8 mouse cellular contexts compared by ENCODE assay signal in genomic region chr5:130275509-130275908, GRCm38 (mm10). TPM values are rescaled to one million over a fixed set of nuclear protein-coding genes. Genes with fewer than 3 reads are reported as not detected.
A peak's percentile ranks its signal among the peaks of the same experiment; 100 is the strongest.
DNase-seq lines count a peak whose midpoint lies in the region; ATAC-seq and TF ChIP-seq lines count a peak whose summit lies in the region.

No protein-coding gene starts in this region.

- peaks cover 4% of the 10 kb centered on the region for H3K36me3 ChIP-seq in embryonic facial prominence, embryonic 11.5 days (replicated peaks; ENCODE audit: control insufficient read depth, insufficient read depth, low read depth, low read length)
- peaks cover 94% of the 10 kb centered on the region for H3K36me3 ChIP-seq in embryonic facial prominence, embryonic 10.5 days (replicated peaks)
- peaks cover 76% of the 10 kb centered on the region for H3K36me3 ChIP-seq in forebrain, embryonic 13.5 days (ENCODE audit: poor library complexity, severe bottlenecking)

- H3K9ac ChIP-seq in embryonic facial prominence, embryonic 11.5 days (replicated peaks; ENCODE audit: low read length): no peak overlapping the region
- H3K9ac ChIP-seq in forebrain, embryonic 13.5 days: no peak overlapping the region

- TF ChIP-seq CTCF in left cerebral cortex, adult 2 months (IDR thresholded peaks at IDR 0.05): peak; percentile 91
- 0 out of 2 replicates have a peak, but pooled peaks have one; percentile 29 for TF ChIP-seq CTCF in cortical plate, adult 2 months (IDR thresholded peaks at IDR 0.05; ENCODE audit: extremely low read depth, insufficient read depth, low read length)

- no peak overlapping the region for H3K4me3 ChIP-seq in embryonic facial prominence, embryonic 11.5 days (ENCODE audit: low read depth, low read length)
- no peak overlapping the region for H3K4me3 ChIP-seq in embryonic facial prominence, embryonic 10.5 days
- H3K4me3 ChIP-seq in left cerebral cortex, adult 2 months: no peak overlapping the region
- H3K4me3 ChIP-seq in cortical plate, adult 2 months (ENCODE audit: insufficient read depth, low read length): no peak overlapping the region
- no peak overlapping the region for H3K4me3 ChIP-seq in forebrain, embryonic 13.5 days

- no peaks in the 10 kb centered on the region for H3K27me3 ChIP-seq in embryonic facial prominence, embryonic 11.5 days (ENCODE audit: control insufficient read depth, insufficient read depth, low read length)
- H3K27me3 ChIP-seq in embryonic facial prominence, embryonic 10.5 days (replicated peaks; ENCODE audit: low read depth, poor library complexity, severe bottlenecking): no peaks in the 10 kb centered on the region
- H3K27me3 ChIP-seq in forebrain, embryonic 13.5 days: no peaks in the 10 kb centered on the region

- H3K4me2 ChIP-seq in embryonic facial prominence, embryonic 11.5 days (ENCODE audit: low read depth, low read length): no peak overlapping the region
- H3K4me2 ChIP-seq in forebrain, embryonic 13.5 days: no peak overlapping the region

- TF ChIP-seq POLR2A in cortical plate, adult 2 months (IDR thresholded peaks at IDR 0.05; ENCODE audit: extremely low read depth, insufficient read depth, low read length): no peak

- WGBS in embryonic facial prominence, embryonic 11.5 days: 59% methylated on average over 4 of the region's 4 CpGs
- 59% methylated on average over 4 of the region's 4 CpGs for WGBS in embryonic facial prominence, embryonic 10.5 days
- WGBS in forebrain, embryonic 13.5 days: 55% methylated on average over 4 of the region's 4 CpGs

- intact Hi-C loops in left cerebral cortex, adult 2 months (cut with DNase I): loop anchor here (5.0 kb wide), 2 partner anchors 132 to 1152 kb away; no protein-coding TSS in a partner anchor
- intact Hi-C loops in left cerebral cortex, postnatal 36 days (cut with DNase I): loop anchor here (1.0 to 10.0 kb wide), 2 partner anchors 583 to 1159 kb away; no protein-coding TSS in a partner anchor

- no peaks in the 10 kb centered on the region for H3K9me3 ChIP-seq in embryonic facial prominence, embryonic 11.5 days (replicated peaks; ENCODE audit: control insufficient read depth, low read length)
- no peaks in the 10 kb centered on the region for H3K9me3 ChIP-seq in embryonic facial prominence, embryonic 10.5 days
- H3K9me3 ChIP-seq in forebrain, embryonic 13.5 days (replicated peaks): no peaks in the 10 kb centered on the region

- H3K27ac ChIP-seq in embryonic facial prominence, embryonic 11.5 days (replicated peaks; ENCODE audit: low read depth, low read length): no peak overlapping the region
- no peak overlapping the region for H3K27ac ChIP-seq in embryonic facial prominence, embryonic 10.5 days (replicated peaks)
- H3K27ac ChIP-seq in left cerebral cortex, adult 2 months: no peak overlapping the region
- H3K27ac ChIP-seq in cortical plate, adult 2 months (ENCODE audit: insufficient read depth, low read length): no peak overlapping the region
- H3K27ac ChIP-seq in forebrain, embryonic 13.5 days: no peak overlapping the region

- ATAC-seq in embryonic facial prominence, embryonic 11.5 days (replicated peaks; ENCODE audit: insufficient number of reproducible peaks, low FRiP score, low TSS enrichment, low read depth): no peak
- peak; percentile 54 for ATAC-seq in CD4-positive, CD25-positive, alpha-beta regulatory T cell, adult 4 months
- ATAC-seq in forebrain, embryonic 13.5 days: no peak

- H3K4me1 ChIP-seq in embryonic facial prominence, embryonic 11.5 days (ENCODE audit: control insufficient read depth, insufficient read depth, low read length): no peaks in the 10 kb centered on the region
- no peaks in the 10 kb centered on the region for H3K4me1 ChIP-seq in embryonic facial prominence, embryonic 10.5 days
- H3K4me1 ChIP-seq in cortical plate, adult 2 months (ENCODE audit: control insufficient read depth, insufficient read depth, low read length): no peaks in the 10 kb centered on the region
- no peaks in the 10 kb centered on the region for H3K4me1 ChIP-seq in forebrain, embryonic 13.5 days

- DNase-seq in embryonic facial prominence, embryonic 11.5 days (ENCODE audit: low spot score): peak; percentile 51
- DNase-seq in embryonic facial prominence, embryonic 10.5 days (ENCODE audit: low spot score): no peak
- DNase-seq in left cerebral cortex, adult 2 months (ENCODE audit: extremely low spot score in 1 of 2, low spot score in 2 of 2): peak in 1 of 2 experiments; percentile 41
- no peak for DNase-seq in left cerebral cortex, postnatal 36 days (ENCODE audit: low spot score in 2 of 2)
- DNase-seq in retina, embryonic 14.5 days (ENCODE audit: low spot score): peak; percentile 79

RNA-seq across cellular contexts. Expression of gene Tyw1, which starts 20.1 kb away (rescaled TPM):
- 27.8 and 30.1 TPM in 2 replicates for polyA plus RNA-seq in embryonic facial prominence, embryonic 11.5 days (2014; fragmentation: Nextera tagmentation; extraction: Ambion mirVana)
- polyA plus RNA-seq in embryonic facial prominence, embryonic 10.5 days (2016; fragmentation: Nextera tagmentation; extraction: Ambion mirVana): 32.8 and 33.2 TPM in 2 replicates
- 10 to 100 TPM; 15.4 to 16.1 TPM for total RNA-seq in left cerebral cortex, adult 2 months (2021)
- total RNA-seq in left cerebral cortex, postnatal 36 days (2021): 10 to 100 TPM; 15.3 to 16.2 TPM
- 10 to 100 TPM; 22.1 to 44.6 TPM for polyA plus RNA-seq in CD4-positive, CD25-positive, alpha-beta regulatory T cell, adult 4 months (2017; shearing (Covaris generic))
- 14.5 and 14.6 TPM in 2 replicates for polyA plus RNA-seq in cortical plate, adult 2 months (2012; rRNA removed)
- 24.4 and 27.1 TPM in 2 replicates for polyA plus RNA-seq in forebrain, embryonic 13.5 days (2015; fragmentation: Nextera tagmentation; extraction: Ambion mirVana)

RNA-seq across cellular contexts. Expression of gene Sbds, which starts 20.2 kb away (rescaled TPM):
- polyA plus RNA-seq in embryonic facial prominence, embryonic 11.5 days (2014; fragmentation: Nextera tagmentation; extraction: Ambion mirVana): 65.1 and 68.2 TPM in 2 replicates
- polyA plus RNA-seq in embryonic facial prominence, embryonic 10.5 days (2016; fragmentation: Nextera tagmentation; extraction: Ambion mirVana): 69.9 and 75.6 TPM in 2 replicates
- 10 to 100 TPM; 83.8 to 90.4 TPM for total RNA-seq in left cerebral cortex, adult 2 months (2021)
- total RNA-seq in left cerebral cortex, postnatal 36 days (2021): 10 to 100 TPM; 75.4 to 81.3 TPM
- polyA plus RNA-seq in CD4-positive, CD25-positive, alpha-beta regulatory T cell, adult 4 months (2017; shearing (Covaris generic)): 100 to 1,000 TPM; 124 to 164 TPM
- 94.9 and 101 TPM in 2 replicates for polyA plus RNA-seq in cortical plate, adult 2 months (2012; rRNA removed)
- polyA plus RNA-seq in forebrain, embryonic 13.5 days (2015; fragmentation: Nextera tagmentation; extraction: Ambion mirVana): 65.4 and 67.7 TPM in 2 replicates

RNA-seq across cellular contexts. Expression of gene Tmem248, which starts 58.6 kb away (rescaled TPM):
- 34.5 and 37.1 TPM in 2 replicates for polyA plus RNA-seq in embryonic facial prominence, embryonic 11.5 days (2014; fragmentation: Nextera tagmentation; extraction: Ambion mirVana)
- polyA plus RNA-seq in embryonic facial prominence, embryonic 10.5 days (2016; fragmentation: Nextera tagmentation; extraction: Ambion mirVana): 37.7 and 39.1 TPM in 2 replicates
- 10 to 100 TPM; 37.9 to 39.1 TPM for total RNA-seq in left cerebral cortex, adult 2 months (2021)
- total RNA-seq in left cerebral cortex, postnatal 36 days (2021): 10 to 100 TPM; 42.9 to 43.3 TPM
- polyA plus RNA-seq in CD4-positive, CD25-positive, alpha-beta regulatory T cell, adult 4 months (2017; shearing (Covaris generic)): 10 to 100 TPM; 10.7 to 15.0 TPM
- polyA plus RNA-seq in cortical plate, adult 2 months (2012; rRNA removed): 31.4 and 32.0 TPM in 2 replicates
- polyA plus RNA-seq in forebrain, embryonic 13.5 days (2015; fragmentation: Nextera tagmentation; extraction: Ambion mirVana): 21.8 and 22.3 TPM in 2 replicates

Comparison
In these comparisons a context has a peak if more than half of its experiments do, and no peak if none do; other contexts are left out.
1. DNase-seq: peak in embryonic facial prominence, embryonic 11.5 days (single experiment) and retina, embryonic 14.5 days (single experiment); none in embryonic facial prominence, embryonic 10.5 days (single experiment) and left cerebral cortex, postnatal 36 days (0 of 2).